Mouse (Mus musculus) midbrain, postnatal 0 days (tissue): ENCODE results near the gene Urah. TPM values are rescaled to one million over a fixed set of nuclear protein-coding genes. Genes with fewer than 3 reads are reported as not detected.

Experiments used
- ATAC-seq: fragments of 200-750 bp; cut with Nextera tagmentation; 2 replicates; pipeline ENCODE4 v1.8.0; 2017; ENCODE audit warnings: moderate number of reproducible peaks, mild to moderate bottlenecking, moderate TSS enrichment, moderate library complexity; ENCODE audit not compliant: low FRiP score
- DNase-seq: peaks from one replicate; pipeline ENCODE4 v3.0.0-alpha.2; 2015; ENCODE audit warnings: low spot score
- H3K27ac ChIP-seq: fragments of 300-500 bp; sonication (generic); 2 replicates; pipeline ENCODE4 v1.5.1; 2014; ENCODE audit warnings: low read depth, mild to moderate bottlenecking, low read length, mixed read lengths
- H3K27me3 ChIP-seq: fragments of 300-500 bp; sonication (generic); 2 replicates; pipeline ENCODE4 v1.6.1; 2014; ENCODE audit warnings: low read length, control low read depth, mixed read lengths; ENCODE audit not compliant: insufficient read depth
- H3K36me3 ChIP-seq: fragments of 300-500 bp; sonication (generic); 2 replicates; pipeline ENCODE4 v1.6.1; 2014; ENCODE audit warnings: low read length, control low read depth, mixed read lengths; ENCODE audit not compliant: insufficient read depth
- H3K4me1 ChIP-seq: fragments of 300-500 bp; sonication (generic); 2 replicates; pipeline ENCODE4 v1.6.1; 2014; ENCODE audit warnings: mild to moderate bottlenecking, control low read depth, antibody characterized with exemption, low read length, mixed read lengths; ENCODE audit not compliant: insufficient read depth
- H3K4me2 ChIP-seq: fragments of 300-500 bp; sonication (generic); 2 replicates; pipeline ENCODE4 v1.6.1; 2014; ENCODE audit warnings: low read depth, mild to moderate bottlenecking, low read length, mixed read lengths; ENCODE audit not compliant: poor library complexity, severe bottlenecking
- H3K4me3 ChIP-seq: fragments of 300-500 bp; sonication (generic); 2 replicates; pipeline ENCODE4 v1.5.1; 2014; ENCODE audit warnings: low read depth, mild to moderate bottlenecking, low read length, moderate library complexity
- H3K9ac ChIP-seq: fragments of 300-500 bp; sonication (generic); replicated peaks from 2 replicates; pipeline ENCODE4 v1.6.1; 2014; ENCODE audit warnings: mild to moderate bottlenecking, low read length, moderate library complexity, mixed read lengths; ENCODE audit not compliant: poor library complexity, severe bottlenecking
- H3K9me3 ChIP-seq: fragments of 300-500 bp; sonication (generic); 2 replicates; pipeline ENCODE4 v1.6.1; 2016; ENCODE audit warnings: low read length, control low read depth
- CTCF ChIP-seq: IDR thresholded peaks from 2 replicates; pipeline ENCODE4 v1.5.1; 2016; ENCODE audit warnings: antibody characterized with exemption, mild to moderate bottlenecking
- WGBS: fragments of 180-500 bp; shearing (Covaris S2); extraction: QIAGEN DNeasy Blood & Tissue Kit; methylation state at CpG from one replicate; pipeline ENCODE4 v1.1.7; 2014; 5-methylcytosine and 5-hydroxymethylcytosine counted together
- polyA plus RNA-seq: library from polyadenylated mRNA; unstranded; fragments of >200 nt; fragmentation: Nextera tagmentation; extraction: Ambion mirVana; gene quantifications from 2 replicates; pipeline ENCODE4 v1.2.1, GENCODE M21; 2015
- total RNA-seq: library from RNA; depleted of rRNA; stranded (reverse); fragments of >200 nt; gene quantifications from 2 replicates; pipeline ENCODE4 v1.2.3, GENCODE M21; 2014; rRNA removed

The Urah gene
- total and polyA plus RNA-seq, 2 experiments from 2014 or later, result 0.23 to 0.71 TPM

DNA sequence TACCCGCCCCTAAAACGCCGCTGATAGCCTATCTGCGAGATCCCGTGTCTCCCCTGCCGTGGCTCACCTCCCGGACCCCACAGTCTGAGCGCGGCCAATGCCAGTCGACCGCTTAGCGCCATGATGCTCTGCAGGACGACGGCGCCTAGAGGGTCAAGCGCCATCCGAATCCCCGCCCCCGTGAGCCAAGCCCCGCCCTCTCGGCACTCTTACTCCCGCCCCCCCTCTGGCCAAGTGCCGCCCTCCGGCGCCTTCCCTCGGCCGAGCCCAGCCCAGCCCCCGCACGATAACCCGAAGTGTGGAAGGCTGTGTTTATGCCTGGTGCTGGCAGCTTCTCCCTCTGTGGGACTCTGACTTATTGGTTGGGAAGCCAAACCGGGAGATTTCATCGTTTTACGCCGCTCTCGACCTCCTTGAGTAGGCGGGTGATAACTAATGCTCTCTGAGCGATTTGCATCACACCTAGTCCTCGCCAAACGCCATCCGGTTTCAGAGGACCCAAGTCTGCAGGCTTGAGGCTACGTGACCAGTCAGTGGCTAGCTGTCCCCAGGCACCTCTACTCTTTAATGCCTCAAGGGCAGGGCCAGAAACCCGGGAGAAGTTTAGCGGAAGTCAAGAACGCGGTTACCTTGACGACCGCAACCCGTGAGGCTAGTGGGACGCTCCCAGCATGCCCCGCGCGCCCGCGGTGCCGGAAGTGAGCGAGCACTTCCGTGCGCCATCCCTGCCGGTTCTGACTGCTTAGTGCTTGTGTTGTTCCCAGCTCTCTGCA is 47.1 kb downstream of the Urah start, which contains the start of the genes Psmd13 and Sirt3:
Gene Psmd13, plus strand, starts transcription at position 273 of the 773 bp plus-strand sequence.
Gene Sirt3, minus strand, starts transcription at position 614 of the 773 bp plus-strand sequence.
- WGBS, result under 1% methylated on average over 55 of the region's 59 CpGs
- no peaks in the 10 kb centered on the region for H3K9me3 ChIP-seq
- H3K27ac ChIP-seq, result peak within 1 kb of the TSS; percentile 89
- ATAC-seq (peak; percentile 96), DNase-seq (peak; percentile 97)
- peak within 1 kb of the TSS; percentile 74 for H3K4me2 ChIP-seq
- peak within 1 kb of the TSS; percentile 94 for H3K9ac ChIP-seq
- TF ChIP-seq CTCF, result peak; percentile 8; the same call in 1 of the 2 replicates
- H3K27me3 ChIP-seq, result no peaks in the 10 kb centered on the region
- 0 out of 2 replicates have a peak, but pooled peaks cover 4% of the 10 kb centered on the region for H3K4me1 ChIP-seq
- H3K4me3 ChIP-seq, result peak within 1 kb of the TSS; percentile 81
- peaks cover 13% of the 10 kb centered on the region for H3K36me3 ChIP-seq

DNA sequence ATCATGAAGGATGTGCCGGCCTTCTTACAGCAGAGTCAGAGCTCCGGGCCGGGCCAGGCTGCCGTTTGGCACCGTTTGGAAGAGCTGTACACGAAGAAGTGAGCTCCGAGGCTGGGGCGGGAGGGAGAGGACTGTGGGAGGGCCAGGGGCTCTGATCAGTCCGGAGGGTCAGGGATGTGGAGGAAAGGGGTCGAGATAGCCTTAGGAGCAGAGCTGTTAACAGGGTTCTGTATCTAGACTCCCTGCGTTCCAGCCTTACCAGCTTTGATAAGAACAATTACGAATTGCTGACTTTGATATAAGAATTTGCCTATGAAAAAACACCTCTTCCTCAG is 47.6 kb downstream of the Urah start:
- WGBS, result under 1% methylated on average over 12 of the region's 12 CpGs
- ATAC-seq (peak; percentile 47; the same call in 1 of the 2 replicates), DNase-seq (no peak)
- H3K4me2 ChIP-seq, result peak overlapping the region; percentile 74
- no peaks in the 10 kb centered on the region for H3K9me3 ChIP-seq
- H3K27ac ChIP-seq, result peak overlapping the region; percentile 89
- H3K9ac ChIP-seq, result peak overlapping the region; percentile 94
- H3K4me3 ChIP-seq, result peak overlapping the region; percentile 81
- 0 out of 2 replicates have a peak, but pooled peaks cover 4% of the 10 kb centered on the region for H3K4me1 ChIP-seq
- H3K36me3 ChIP-seq, result peaks cover 14% of the 10 kb centered on the region
- TF ChIP-seq CTCF, result no peak
- H3K27me3 ChIP-seq, result no peaks in the 10 kb centered on the region

Other genes with a start within 250 kb of the Urah start
- gene Olfr46, start 233.7 kb upstream of the Urah start, total RNA-seq, result not detected in 2 replicates
- not detected in 2 replicates for gene Olfr46, start 233.7 kb upstream of the Urah start, polyA plus RNA-seq
- not detected in 2 replicates for gene Olfr61, start 206.0 kb upstream of the Urah start, total RNA-seq
- not detected in 2 replicates for gene Olfr61, start 206.0 kb upstream of the Urah start, polyA plus RNA-seq
- gene Olfr53, start 188.6 kb upstream of the Urah start, total RNA-seq, result not detected in 2 replicates
- not detected in 2 replicates for gene Olfr53, start 188.6 kb upstream of the Urah start, polyA plus RNA-seq
- gene Olfr539, start 175.1 kb upstream of the Urah start, total RNA-seq, result 0.05 TPM in 1 of 2 replicates, not detected in the other
- 0.04 TPM in 1 of 2 replicates, not detected in the other for gene Olfr539, start 175.1 kb upstream of the Urah start, polyA plus RNA-seq
- not detected in 2 replicates for gene Olfr45, start 153.1 kb upstream of the Urah start, total RNA-seq
- gene Olfr45, start 153.1 kb upstream of the Urah start, polyA plus RNA-seq, result not detected in 2 replicates
- gene Olfr541, start 137.8 kb upstream of the Urah start, total RNA-seq, result not detected in 2 replicates
- not detected in 2 replicates for gene Olfr541, start 137.8 kb upstream of the Urah start, polyA plus RNA-seq
- gene Cyp2e1, start 71.3 kb upstream of the Urah start, total RNA-seq, result not detected in 2 replicates
- gene Cyp2e1, start 71.3 kb upstream of the Urah start, polyA plus RNA-seq, result not detected in 2 replicates
- 0.55 TPM in 1 of 2 replicates, not detected in the other for gene Syce1, start 47.2 kb upstream of the Urah start, total RNA-seq
- 0.14 and 0.26 TPM in 2 replicates for gene Syce1, start 47.2 kb upstream of the Urah start, polyA plus RNA-seq
- gene Zfp941, start 12.8 kb upstream of the Urah start, total RNA-seq, result 30.0 and 37.6 TPM in 2 replicates
- gene Zfp941, start 12.8 kb upstream of the Urah start, polyA plus RNA-seq, result 26.1 and 30.9 TPM in 2 replicates
- gene Scgb1c1, start 10.5 kb downstream of the Urah start, total RNA-seq, result not detected in 2 replicates
- not detected in 2 replicates for gene Scgb1c1, start 10.5 kb downstream of the Urah start, polyA plus RNA-seq
- gene Odf3, start 12.8 kb downstream of the Urah start, total RNA-seq, result not detected in 2 replicates
- 0.17 and 0.22 TPM in 2 replicates for gene Odf3, start 12.8 kb downstream of the Urah start, polyA plus RNA-seq
- gene Gm45785, start 21.3 kb downstream of the Urah start, total RNA-seq, result 0.27 and 2.5 TPM in 2 replicates
- 0.20 TPM in 1 of 2 replicates, not detected in the other for gene Gm45785, start 21.3 kb downstream of the Urah start, polyA plus RNA-seq
- gene Ric8a, start 21.9 kb downstream of the Urah start, total RNA-seq, result 81.2 and 127 TPM in 2 replicates
- gene Ric8a, start 21.9 kb downstream of the Urah start, polyA plus RNA-seq, result 91.8 and 98.1 TPM in 2 replicates
- gene Bet1l, start 22.6 kb downstream of the Urah start, total RNA-seq, result 19.1 and 26.0 TPM in 2 replicates
- 49.9 and 53.9 TPM in 2 replicates for gene Bet1l, start 22.6 kb downstream of the Urah start, polyA plus RNA-seq
- gene Psmd13, start 47.0 kb downstream of the Urah start, total RNA-seq, result 107 and 136 TPM in 2 replicates
- gene Psmd13, start 47.0 kb downstream of the Urah start, polyA plus RNA-seq, result 245 and 265 TPM in 2 replicates
- 55.5 and 66.3 TPM in 2 replicates for gene Sirt3, start 47.3 kb downstream of the Urah start, total RNA-seq
- gene Sirt3, start 47.3 kb downstream of the Urah start, polyA plus RNA-seq, result 60.9 and 72.3 TPM in 2 replicates
- gene Cox8b, start 65.4 kb downstream of the Urah start, total RNA-seq, result not detected in 2 replicates
- gene Cox8b, start 65.4 kb downstream of the Urah start, polyA plus RNA-seq, result not detected in 2 replicates
- gene Nlrp6, start 85.9 kb downstream of the Urah start, total RNA-seq, result 0.24 and 0.82 TPM in 2 replicates
- gene Nlrp6, start 85.9 kb downstream of the Urah start, polyA plus RNA-seq, result 0.90 and 0.99 TPM in 2 replicates
- gene Pgghg, start 106.4 kb downstream of the Urah start, total RNA-seq, result 7.8 and 10.5 TPM in 2 replicates
- gene Pgghg, start 106.4 kb downstream of the Urah start, polyA plus RNA-seq, result 4.3 and 4.4 TPM in 2 replicates
- 0.99 TPM in 1 of 2 replicates, not detected in the other for gene Ifitm5, start 115.3 kb downstream of the Urah start, total RNA-seq
- gene Ifitm5, start 115.3 kb downstream of the Urah start, polyA plus RNA-seq, result 0.63 TPM in 1 of 2 replicates, not detected in the other
- not detected in 2 replicates for gene Gm45717, start 120.9 kb downstream of the Urah start, total RNA-seq
- gene Gm45717, start 120.9 kb downstream of the Urah start, polyA plus RNA-seq, result 0.81 TPM in 1 of 2 replicates, not detected in the other
- 66.6 and 79.1 TPM in 2 replicates for gene Ifitm2, start 121.0 kb downstream of the Urah start, total RNA-seq
- 200 and 218 TPM in 2 replicates for gene Ifitm2, start 121.0 kb downstream of the Urah start, polyA plus RNA-seq
- gene Ifitm1, start 132.2 kb downstream of the Urah start, total RNA-seq, result 9.7 and 16.3 TPM in 2 replicates
- 14.6 and 21.2 TPM in 2 replicates for gene Ifitm1, start 132.2 kb downstream of the Urah start, polyA plus RNA-seq
- gene Ifitm3, start 175.8 kb downstream of the Urah start, total RNA-seq, result 22.5 and 39.3 TPM in 2 replicates
- gene Ifitm3, start 175.8 kb downstream of the Urah start, polyA plus RNA-seq, result 67.8 and 80.5 TPM in 2 replicates
- gene Ifitm6, start 182.9 kb downstream of the Urah start, total RNA-seq, result 0.99 and 1.1 TPM in 2 replicates
- 0.81 and 0.83 TPM in 2 replicates for gene Ifitm6, start 182.9 kb downstream of the Urah start, polyA plus RNA-seq
- gene Gm17387, start 194.1 kb downstream of the Urah start, total RNA-seq, result not detected in 2 replicates
- not detected in 2 replicates for gene Gm17387, start 194.1 kb downstream of the Urah start, polyA plus RNA-seq
- gene B4galnt4, start 226.1 kb downstream of the Urah start, total RNA-seq, result 133 and 146 TPM in 2 replicates
- 52.1 and 53.9 TPM in 2 replicates for gene B4galnt4, start 226.1 kb downstream of the Urah start, polyA plus RNA-seq
- 0.49 TPM in 1 of 2 replicates, not detected in the other for gene Pkp3, start 243.2 kb downstream of the Urah start, total RNA-seq
- not detected in 2 replicates for gene Pkp3, start 243.2 kb downstream of the Urah start, polyA plus RNA-seq